Comparison of ENCODE assay signal across 21 mouse cellular contexts in genomic region chr4:43612534-43612933, GRCm38 (mm10). TPM values are rescaled to one million over a fixed set of nuclear protein-coding genes. Genes with fewer than 3 reads are reported as not detected.
DNase-seq lines count a peak whose midpoint lies in the region; ATAC-seq lines count a peak whose summit lies in the region.
"Had no signal": no experiment of that assay in that cellular context is flagged by ENCODE, and none has a peak within 500 bp of the region (broad histone marks: within the 10 kb centered on the region; RNA-seq: fewer than 3 reads in every experiment).

No protein-coding gene starts in this region.

- no peaks in the 10 kb centered on the region for H3K27me3 ChIP-seq in erythroblast, embryonic 14.5 days (ENCODE audit: control insufficient read depth)
- H3K27me3 ChIP-seq in liver, embryonic 15.5 days: no peaks in the 10 kb centered on the region
- H3K27me3 ChIP-seq: hindbrain, embryonic 15.5 days; intestine, embryonic 15.5 days; kidney, embryonic 15.5 days had no signal

- H3K4me3 ChIP-seq in erythroblast, embryonic 14.5 days (replicated peaks): peak overlapping the region; percentile 29
- peak overlapping the region; percentile 11 for H3K4me3 ChIP-seq in liver, embryonic 15.5 days (replicated peaks)
- H3K4me3 ChIP-seq: hindbrain, embryonic 15.5 days; intestine, embryonic 15.5 days; kidney, embryonic 15.5 days had no signal

- peak overlapping the region; percentile 66 for H3K27ac ChIP-seq in liver, embryonic 15.5 days (replicated peaks)
- H3K27ac ChIP-seq: hindbrain, embryonic 15.5 days; intestine, embryonic 15.5 days; kidney, embryonic 15.5 days; macrophage had no signal

- H3K4me1 ChIP-seq in erythroblast, embryonic 14.5 days (ENCODE audit: control insufficient read depth): peaks cover 23% of the 10 kb centered on the region
- peaks cover 27% of the 10 kb centered on the region for H3K4me1 ChIP-seq in liver, embryonic 15.5 days (replicated peaks)
- H3K4me1 ChIP-seq: hindbrain, embryonic 15.5 days; intestine, embryonic 15.5 days; kidney, embryonic 15.5 days had no signal

- H3K9ac ChIP-seq in liver, embryonic 15.5 days: no peak overlapping the region
- H3K9ac ChIP-seq: hindbrain, embryonic 15.5 days; intestine, embryonic 15.5 days; kidney, embryonic 15.5 days had no signal

- H3K9me3 ChIP-seq in erythroblast, embryonic 14.5 days (ENCODE audit: control insufficient read depth, low read length): no peaks in the 10 kb centered on the region
- H3K9me3 ChIP-seq in liver, embryonic 15.5 days (replicated peaks): no peaks in the 10 kb centered on the region
- H3K9me3 ChIP-seq: hindbrain, embryonic 15.5 days; intestine, embryonic 15.5 days; kidney, embryonic 15.5 days had no signal

- peak; percentile 11 to 53 for DNase-seq in spleen, postnatal 4 days (ENCODE audit: low spot score in 2 of 2)
- no peak for DNase-seq in spleen, postnatal 10 days (ENCODE audit: low spot score in 2 of 2)
- no peak for DNase-seq in urinary bladder, postnatal 4 days (ENCODE audit: low spot score in 2 of 2)
- DNase-seq in retina, embryonic 14.5 days (ENCODE audit: low spot score): no peak
- DNase-seq in ovary, postnatal 10 days (ENCODE audit: low spot score): no peak
- DNase-seq: adrenal gland, postnatal 25 days; cerebellum, adult 18-20 months; cerebellum, postnatal 36 days; heart, postnatal 36 days; lung, adult 2 months; right cerebral cortex, postnatal 4 days had no signal

- no peaks in the 10 kb centered on the region for H3K36me3 ChIP-seq in erythroblast, embryonic 14.5 days (ENCODE audit: control insufficient read depth)
- H3K36me3 ChIP-seq in liver, embryonic 15.5 days (replicated peaks): no peaks in the 10 kb centered on the region
- H3K36me3 ChIP-seq: hindbrain, embryonic 15.5 days; intestine, embryonic 15.5 days; kidney, embryonic 15.5 days had no signal

- peak overlapping the region; percentile 55 for H3K4me2 ChIP-seq in liver, embryonic 15.5 days
- H3K4me2 ChIP-seq: hindbrain, embryonic 15.5 days; intestine, embryonic 15.5 days; kidney, embryonic 15.5 days had no signal

- 12% methylated on average over 10 of the region's 10 CpGs for WGBS in liver, embryonic 15.5 days (ENCODE audit: insufficient replicate concordance)

- ATAC-seq in liver, embryonic 15.5 days (ENCODE audit: insufficient read depth): peak; percentile 70
- ATAC-seq: forebrain, embryonic 14.5 days; intestine, embryonic 15.5 days; midbrain, embryonic 16.5 days had no signal

RNA-seq across cellular contexts. Expression of gene Npr2, which starts 19.2 kb away (rescaled TPM):
- polyA plus RNA-seq in erythroblast, embryonic 14.5 days (2012): 0.15 TPM in 1 of 2 replicates, not detected in the other
- polyA plus RNA-seq in liver, embryonic 15.5 days (2015; fragmentation: Nextera tagmentation; extraction: Ambion mirVana): 0.70 and 0.88 TPM in 2 replicates
- polyA plus RNA-seq: macrophage had no signal

RNA-seq across cellular contexts. Expression of gene Msmp, which starts 28.2 kb away (rescaled TPM):
- not detected in 2 replicates for polyA plus RNA-seq in erythroblast, embryonic 14.5 days (2012)
- 0.58 TPM in 1 of 2 replicates, not detected in the other for polyA plus RNA-seq in liver, embryonic 15.5 days (2015; fragmentation: Nextera tagmentation; extraction: Ambion mirVana)
- polyA plus RNA-seq: heart, embryonic 14.5 days; limb, embryonic 11.5 days; macrophage had no signal

RNA-seq across cellular contexts. Expression of gene Gba2, which starts 33.9 kb away (rescaled TPM):
- 0.70 and 1.1 TPM in 2 replicates for polyA plus RNA-seq in erythroblast, embryonic 14.5 days (2012)
- 16.7 and 18.8 TPM in 2 replicates for polyA plus RNA-seq in liver, embryonic 15.5 days (2015; fragmentation: Nextera tagmentation; extraction: Ambion mirVana)

RNA-seq across cellular contexts. Expression of gene Rgp1, which starts 34.0 kb away (rescaled TPM):
- polyA plus RNA-seq in erythroblast, embryonic 14.5 days (2012): 3.5 and 7.2 TPM in 2 replicates
- polyA plus RNA-seq in liver, embryonic 15.5 days (2015; fragmentation: Nextera tagmentation; extraction: Ambion mirVana): 13.6 and 15.7 TPM in 2 replicates

RNA-seq across cellular contexts. Expression of gene Spag8, which starts 40.9 kb away (rescaled TPM):
- not detected in 2 replicates for polyA plus RNA-seq in erythroblast, embryonic 14.5 days (2012)
- polyA plus RNA-seq in liver, embryonic 15.5 days (2015; fragmentation: Nextera tagmentation; extraction: Ambion mirVana): not detected in 2 replicates
- polyA plus RNA-seq: macrophage had no signal

Comparison
In these comparisons a context has a peak if more than half of its experiments do, and no peak if none do; other contexts are left out.
1. DNase-seq: peak in spleen, postnatal 4 days (2 of 2); none in spleen, postnatal 10 days (0 of 2), urinary bladder, postnatal 4 days (0 of 2), retina, embryonic 14.5 days (single experiment) and ovary, postnatal 10 days (single experiment).